Mouse (Mus musculus) MEL (cell line): ENCODE results near the gene Pja2. TPM values are rescaled to one million over a fixed set of nuclear protein-coding genes. Genes with fewer than 3 reads are reported as not detected.

Source experiments
- DNase-seq: peaks from one replicate; pipeline ENCODE4 v3.0.0; 2011; ENCODE audit warnings: low read depth, low spot score
- H3K27ac ChIP-seq: 2 replicates; pipeline ENCODE4 v1.5.1; 2012; ENCODE audit warnings: low read depth, mild to moderate bottlenecking, control low read depth, low read length, moderate library complexity; ENCODE audit not compliant: control insufficient read depth
- H3K27me3 ChIP-seq, 2 experiments: fragments of 150-350 bp in 1 of 2; sonication (generic) in 1 of 2; 2 replicates each; pipeline ENCODE4 v1.6.1; 2012; ENCODE audit warnings: low read length in 2 of 2, mild to moderate bottlenecking in 2 of 2, improper control_type of control experiment in 1 of 2, moderate library complexity in 1 of 2; ENCODE audit not compliant: insufficient read depth in 2 of 2, control insufficient read depth in 1 of 2
- H3K36me3 ChIP-seq, 2 experiments: 2 replicates each; pipeline ENCODE4 v1.6.1; 2012 to 2014; ENCODE audit warnings: low read length in 2 of 2, improper control_type of control experiment in 1 of 2, inconsistent platforms in 1 of 2, mild to moderate bottlenecking in 1 of 2; ENCODE audit not compliant: insufficient read depth in 2 of 2, control insufficient read depth in 1 of 2
- H3K4me1 ChIP-seq, 2 experiments: fragments of 150-350 bp in 1 of 2; sonication (generic) in 1 of 2; 2 replicates each; pipeline ENCODE4 v1.6.1; 2012; ENCODE audit warnings: low read length in 2 of 2, improper control_type of control experiment in 1 of 2, mild to moderate bottlenecking in 1 of 2; ENCODE audit not compliant: insufficient read depth in 2 of 2, control insufficient read depth in 1 of 2
- H3K4me3 ChIP-seq, 2 experiments: fragments of 150-350 bp in 1 of 2; sonication (generic) in 1 of 2; 2 replicates each; pipeline ENCODE4 v1.5.1; 2012; ENCODE audit warnings: low read depth in 2 of 2, low read length in 2 of 2, mild to moderate bottlenecking in 2 of 2, moderate library complexity in 2 of 2, control low read depth in 1 of 2, improper control_type of control experiment in 1 of 2; ENCODE audit not compliant: control insufficient read depth in 1 of 2, insufficient read depth in 1 of 2
- H3K79me2 ChIP-seq: 2 replicates; pipeline ENCODE4 v1.6.1; 2012; ENCODE audit warnings: mild to moderate bottlenecking, low read length, moderate library complexity; ENCODE audit not compliant: control insufficient read depth, poor library complexity, insufficient read depth
- H3K9ac ChIP-seq: 2 replicates; pipeline ENCODE4 v1.6.1; 2012; ENCODE audit warnings: low read depth, mild to moderate bottlenecking, control low read depth, low read length, moderate library complexity; ENCODE audit not compliant: control insufficient read depth, poor library complexity, severe bottlenecking
- H3K9me3 ChIP-seq: fragments of 150-350 bp; sonication (generic); replicated peaks from 2 replicates; pipeline ENCODE4 v1.6.1; 2012; ENCODE audit warnings: mild to moderate bottlenecking, low read length, improper control_type of control experiment, moderate library complexity; ENCODE audit not compliant: insufficient read depth
- CHD1 ChIP-seq: IDR thresholded peaks from 2 replicates; pipeline ENCODE4 v1.6.1; 2012; ENCODE audit warnings: low read depth, mild to moderate bottlenecking, inconsistent platforms, low read length, improper control_type of control experiment
- CHD2 ChIP-seq: IDR thresholded peaks from 2 replicates; pipeline ENCODE4 v1.6.1; 2011; ENCODE audit warnings: low read length, improper control_type of control experiment
- CTCF ChIP-seq, 3 experiments: IDR thresholded peaks in 2 of 3; conservative IDR thresholded peaks in 1 of 3; 2 replicates each; pipeline ENCODE4 v1.5.1; 2011 to 2012; ENCODE audit warnings: low read length in 3 of 3, low read depth in 2 of 3, mild to moderate bottlenecking in 2 of 3, improper control_type of control experiment in 1 of 3, inconsistent platforms in 1 of 3, mixed read lengths in 1 of 3, moderate library complexity in 1 of 3; ENCODE audit not compliant: control insufficient read depth in 1 of 3, insufficient read depth in 1 of 3, poor library complexity in 1 of 3, severe bottlenecking in 1 of 3
- E2F4 ChIP-seq: IDR thresholded peaks from 2 replicates; pipeline ENCODE4 v1.6.1; 2011; ENCODE audit warnings: low read depth, low read length, improper control_type of control experiment, borderline replicate concordance
- EP300 ChIP-seq, 2 experiments: IDR thresholded peaks; 2 replicates each; pipeline ENCODE4 v1.6.1; 2011; ENCODE audit warnings: improper control_type of control experiment in 2 of 2, low read length in 2 of 2, low read depth in 1 of 2, mild to moderate bottlenecking in 1 of 2
- ETS1 ChIP-seq: IDR thresholded peaks from 2 replicates; pipeline ENCODE4 v1.6.1; 2012; ENCODE audit warnings: low read depth, mild to moderate bottlenecking, inconsistent platforms, low read length, improper control_type of control experiment, moderate library complexity
- GATA1 ChIP-seq: IDR thresholded peaks from 2 replicates; pipeline ENCODE4 v1.6.1; 2011; ENCODE audit warnings: low read depth, low read length, improper control_type of control experiment
- JUND ChIP-seq: IDR thresholded peaks from 2 replicates; pipeline ENCODE4 v1.6.1; 2011; ENCODE audit warnings: low read depth, mild to moderate bottlenecking, improper control_type of control experiment, low read length
- KAT2A ChIP-seq: conservative IDR thresholded peaks from 2 replicates; pipeline ENCODE4 v1.6.1; 2012; ENCODE audit warnings: low read depth, low read length, improper control_type of control experiment, inconsistent platforms
- MAFK ChIP-seq: IDR thresholded peaks from 2 replicates; pipeline ENCODE4 v1.6.1; 2011; ENCODE audit warnings: low read depth, mild to moderate bottlenecking, low read length, improper control_type of control experiment, borderline replicate concordance
- MAX ChIP-seq: IDR thresholded peaks from 2 replicates; pipeline ENCODE4 v1.6.1; 2011; ENCODE audit warnings: low read length, improper control_type of control experiment
- MAZ ChIP-seq: IDR thresholded peaks from 2 replicates; pipeline ENCODE4 v1.6.1; 2012; ENCODE audit warnings: low read depth, mild to moderate bottlenecking, inconsistent platforms, low read length, improper control_type of control experiment
- MXI1 ChIP-seq: IDR thresholded peaks from 2 replicates; pipeline ENCODE4 v1.6.1; 2011; ENCODE audit warnings: mild to moderate bottlenecking, low read depth, low read length, improper control_type of control experiment
- MYC ChIP-seq: IDR thresholded peaks from 2 replicates; pipeline ENCODE4 v1.6.1; 2011; ENCODE audit warnings: low read depth, mild to moderate bottlenecking, low read length, improper control_type of control experiment, moderate library complexity
- NELFE ChIP-seq: IDR thresholded peaks from 2 replicates; pipeline ENCODE4 v1.6.1; 2011; ENCODE audit warnings: low read depth, low read length, improper control_type of control experiment
- NRF1 ChIP-seq: IDR thresholded peaks from 2 replicates; pipeline ENCODE4 v1.6.1; 2014; ENCODE audit warnings: low read depth, mild to moderate bottlenecking, inconsistent platforms, low read length, improper control_type of control experiment, moderate library complexity; ENCODE audit not compliant: poor library complexity, insufficient read depth, severe bottlenecking
- POLR2A ChIP-seq, 2 experiments: IDR thresholded peaks; 2 replicates each; pipeline ENCODE4 v1.6.1; 2011 to 2012; ENCODE audit warnings: low read length in 2 of 2, mild to moderate bottlenecking in 2 of 2, control low read depth in 1 of 2, improper control_type of control experiment in 1 of 2, low read depth in 1 of 2, moderate library complexity in 1 of 2; ENCODE audit not compliant: control insufficient read depth in 1 of 2, insufficient read depth in 1 of 2, poor library complexity in 1 of 2
- POLR2AphosphoS2 ChIP-seq: IDR thresholded peaks from 2 replicates; pipeline ENCODE4 v1.6.1; 2011; ENCODE audit warnings: low read length, improper control_type of control experiment
- SIN3A ChIP-seq: IDR thresholded peaks from 2 replicates; pipeline ENCODE4 v1.6.1; 2012; ENCODE audit warnings: low read length, improper control_type of control experiment, inconsistent platforms
- SMC3 ChIP-seq: IDR thresholded peaks from 2 replicates; pipeline ENCODE4 v1.6.1; 2011; ENCODE audit warnings: low read depth, low read length, improper control_type of control experiment
- TAL1 ChIP-seq: IDR thresholded peaks from 2 replicates; pipeline ENCODE4 v1.6.1; 2012; ENCODE audit warnings: mild to moderate bottlenecking, inconsistent platforms, low read length, moderate library complexity, mixed read lengths
- TBP ChIP-seq: IDR thresholded peaks from 2 replicates; pipeline ENCODE4 v1.8.0; 2011; ENCODE audit warnings: low read depth, low read length, improper control_type of control experiment
- TCF12 ChIP-seq: IDR thresholded peaks from 2 replicates; pipeline ENCODE4 v1.6.1; 2014; ENCODE audit warnings: low read depth, mild to moderate bottlenecking, inconsistent platforms, low read length, improper control_type of control experiment, moderate library complexity
- USF2 ChIP-seq, 2 experiments: IDR thresholded peaks; 2 replicates each; pipeline ENCODE4 v1.6.1; 2011 to 2012; ENCODE audit warnings: improper control_type of control experiment in 2 of 2, low read length in 2 of 2, borderline replicate concordance in 1 of 2, inconsistent platforms in 1 of 2, low read depth in 1 of 2, mild to moderate bottlenecking in 1 of 2; ENCODE audit not compliant: insufficient read depth in 1 of 2
- ZC3H11A ChIP-seq: IDR thresholded peaks from 2 replicates; pipeline ENCODE4 v1.6.1; 2012; ENCODE audit warnings: low read depth, mild to moderate bottlenecking, inconsistent platforms, low read length, improper control_type of control experiment
- ZKSCAN1 ChIP-seq: IDR thresholded peaks from 2 replicates; pipeline ENCODE4 v1.6.1; 2012; ENCODE audit warnings: low read depth, mild to moderate bottlenecking, inconsistent platforms, low read length, improper control_type of control experiment, moderate library complexity
- ZMIZ1 ChIP-seq: IDR thresholded peaks from 2 replicates; pipeline ENCODE4 v1.6.1; 2012; ENCODE audit warnings: low read depth, mild to moderate bottlenecking, inconsistent platforms, low read length, improper control_type of control experiment, moderate library complexity
- ZNF384 ChIP-seq: IDR thresholded peaks from 2 replicates; pipeline ENCODE4 v1.6.1; 2012; ENCODE audit warnings: low read depth, mild to moderate bottlenecking, inconsistent platforms, low read length, improper control_type of control experiment
- polyA plus RNA-seq, 2 experiments: library from polyadenylated mRNA; stranded (reverse) in 1 of 2; unstranded in 1 of 2; fragments of >175 nt in 1 of 2; fragments of >200 nt in 1 of 2; gene quantifications; 2 replicates each; pipeline versions ENCODE4 v1.2.1 to v1.2.4; 2012; ENCODE audit warnings: low replicate concordance in 2 of 2, low read depth in 1 of 2; ENCODE audit not compliant: insufficient read length in 2 of 2, insufficient read depth in 1 of 2, missing spikeins in 1 of 2
- total RNA-seq: library from RNA; depleted of rRNA; stranded (reverse); fragments of 300-350 nt; gene quantifications from 2 replicates; pipeline ENCODE4 v1.2.3, GENCODE M21; 2012

The Pja2 gene
- total and polyA plus RNA-seq, 3 experiments, result 8.1 to 17.3 TPM; not detected in 1

DNA sequence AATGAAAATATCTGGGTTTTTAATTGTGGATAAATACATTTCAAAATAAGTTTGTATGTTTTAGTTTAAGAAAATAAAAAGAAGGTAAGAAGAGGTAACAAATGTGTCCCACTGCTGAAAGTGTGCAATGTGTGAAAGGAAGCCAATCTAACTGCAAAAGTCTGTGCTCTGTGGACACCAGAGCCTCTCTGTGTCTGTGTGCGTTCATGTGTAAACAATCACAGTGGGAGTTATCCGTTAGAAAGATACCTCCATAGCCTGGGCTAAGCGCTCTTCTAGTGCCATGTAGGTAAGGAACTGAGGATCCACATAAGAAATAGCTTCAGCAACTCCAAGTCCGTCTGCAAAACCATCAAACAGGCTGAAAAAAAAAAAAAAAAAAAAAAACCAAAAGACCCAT, 42.0 kb downstream of the Pja2 start:
- Histone ChIP-seq H3K9ac (no peak overlapping the region), H3K36me3 (peaks cover 0 to 4% of the 10 kb centered on the region in 2 experiments; a peak in 2 of 4 replicates)
- DNase-seq, result no peak

DNA sequence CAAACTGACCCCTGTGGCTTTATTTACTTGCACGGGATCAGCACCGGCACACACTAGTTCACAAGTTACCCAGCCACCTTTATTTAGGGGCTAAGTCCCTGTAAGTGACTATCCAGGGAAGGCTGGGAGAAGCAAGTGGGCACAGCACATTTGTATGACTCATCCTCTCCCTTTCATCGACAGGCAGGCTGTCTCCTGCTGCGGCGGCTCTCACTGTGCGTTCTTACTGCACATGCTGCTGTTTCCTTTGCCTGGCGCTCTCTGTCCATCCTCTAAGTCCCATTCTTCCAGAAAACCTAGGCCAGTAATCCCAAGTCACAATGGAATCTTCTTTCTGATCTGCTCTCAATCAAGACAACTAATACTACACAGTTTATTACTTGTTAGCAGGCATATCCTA, 43.7 kb downstream of the Pja2 start:
- no peak for DNase-seq
- no peak for TF ChIP-seq POLR2AphosphoS2
- no peak for TF ChIP-seq TCF12
- TF ChIP-seq CHD1, result no peak
- no peak for TF ChIP-seq ETS1
- no peak for TF ChIP-seq GATA1
- no peak for TF ChIP-seq ZNF384
- no peak for TF ChIP-seq CHD2
- TF ChIP-seq NRF1, result no peak
- no peak for TF ChIP-seq CTCF (IDR thresholded peaks at IDR 0.05 in 2 of 3, conservative IDR thresholded peaks at IDR 0.05 in 1 of 3; ENCODE audit: control insufficient read depth in 1 of 3, insufficient read depth in 1 of 3, low read depth in 2 of 3, low read length in 3 of 3, poor library complexity in 1 of 3, severe bottlenecking in 1 of 3)
- TF ChIP-seq MAFK, result no peak
- TF ChIP-seq MXI1, result no peak
- no peak for TF ChIP-seq EP300 (IDR thresholded peaks at IDR 0.05; ENCODE audit: low read depth in 1 of 2, low read length in 2 of 2)
- TF ChIP-seq USF2 (IDR thresholded peaks at IDR 0.05; ENCODE audit: borderline replicate concordance in 1 of 2, insufficient read depth in 1 of 2, low read depth in 1 of 2, low read length in 2 of 2), result no peak
- TF ChIP-seq MAZ, result no peak
- TF ChIP-seq MYC, result no peak
- no peak for TF ChIP-seq ZC3H11A
- no peak for TF ChIP-seq NELFE
- no peak for TF ChIP-seq TBP
- no peaks in the 10 kb centered on the region for H3K9me3 ChIP-seq
- no peaks in the 10 kb centered on the region for H3K4me1 ChIP-seq
- no peak overlapping the region for H3K27ac ChIP-seq
- H3K27me3 ChIP-seq, result no peaks in the 10 kb centered on the region
- peaks cover 0 to 9% of the 10 kb centered on the region in 2 experiments; a peak in 2 of 4 replicates for H3K36me3 ChIP-seq
- H3K4me3 ChIP-seq, result no peak overlapping the region
- no peak overlapping the region for H3K9ac ChIP-seq
- no peaks in the 10 kb centered on the region for H3K79me2 ChIP-seq

More for the DNA sequence above, 42.0 kb downstream of the Pja2 start:
- Histone ChIP-seq H3K27me3 (no peaks in the 10 kb centered on the region), H3K4me3 (no peak overlapping the region), H3K4me1 (no peaks in the 10 kb centered on the region), H3K79me2 (no peaks in the 10 kb centered on the region), H3K27ac (no peak overlapping the region), H3K9me3 (no peaks in the 10 kb centered on the region)
- TF ChIP-seq MAFK, result no peak
- TF ChIP-seq JUND, result no peak
- no peak for TF ChIP-seq ZKSCAN1
- no peak for TF ChIP-seq MAX
- TF ChIP-seq KAT2A, result no peak
- TF ChIP-seq SIN3A, result no peak
- no peak for TF ChIP-seq SMC3
- TF ChIP-seq ZMIZ1, result no peak
- no peak for TF ChIP-seq CHD2
- no peak for TF ChIP-seq POLR2A (IDR thresholded peaks at IDR 0.05; ENCODE audit: control insufficient read depth in 1 of 2, insufficient read depth in 1 of 2, low read depth in 1 of 2, low read length in 2 of 2, poor library complexity in 1 of 2)
- no peak for TF ChIP-seq MYC
- TF ChIP-seq MAZ, result no peak
- TF ChIP-seq E2F4, result no peak
- no peak for TF ChIP-seq TAL1
